ENCODE assay signal across 10 mouse cellular contexts in genomic region chr6:137156437-137157219, GRCm38 (mm10). TPM values are rescaled to one million over a fixed set of nuclear protein-coding genes. Genes with fewer than 3 reads are reported as not detected.
DNase-seq lines count a peak whose midpoint lies in the region; ATAC-seq and TF ChIP-seq lines count a peak whose summit lies in the region.
"Had no signal": no experiment of that assay in that cellular context is flagged by ENCODE, and none has a peak within 500 bp of the region (broad histone marks: within the 10 kb centered on the region; RNA-seq: fewer than 3 reads in every experiment).

No protein-coding gene starts in this region.

- H3K27me3 ChIP-seq in kidney, embryonic 14.5 days (ENCODE audit: control insufficient read depth, insufficient read depth, low read length), result no peaks in the 10 kb centered on the region
- no peaks in the 10 kb centered on the region for H3K27me3 ChIP-seq in embryonic facial prominence, embryonic 15.5 days
- no peaks in the 10 kb centered on the region for H3K27me3 ChIP-seq in liver, postnatal 0 days (ENCODE audit: insufficient read depth, low read length)

- peak; percentile 31 for DNase-seq in kidney, adult 9 months
- DNase-seq in R1 (ENCODE audit: low read depth, low spot score), result peak; percentile 63
- DNase-seq in liver, postnatal 0 days, result peak; percentile 56
- no peak for DNase-seq in left cerebral cortex, adult 18-20 months (ENCODE audit: low spot score in 2 of 2)
- DNase-seq in spleen, postnatal 4 days (ENCODE audit: low spot score in 2 of 2), result no peak

- no peak for TF ChIP-seq CTCF in liver, postnatal 0 days (IDR thresholded peaks at IDR 0.05; ENCODE audit: low read depth)

- ATAC-seq in kidney, embryonic 14.5 days (ENCODE audit: low FRiP score, low TSS enrichment), result no peak
- ATAC-seq in embryonic facial prominence, embryonic 15.5 days (ENCODE audit: insufficient number of reproducible peaks, low FRiP score, low TSS enrichment, low read depth), result no peak
- ATAC-seq in liver, postnatal 0 days, result peak; percentile 40
- no peak for ATAC-seq in activated CD4-positive, CD25-positive, alpha-beta regulatory T cell, adult 4 months

- no peaks in the 10 kb centered on the region for H3K9me3 ChIP-seq in kidney, embryonic 14.5 days (ENCODE audit: control insufficient read depth, low read length)
- H3K9me3 ChIP-seq in embryonic facial prominence, embryonic 15.5 days (replicated peaks), result no peaks in the 10 kb centered on the region
- H3K9me3 ChIP-seq in liver, postnatal 0 days (ENCODE audit: low read length), result no peaks in the 10 kb centered on the region
- H3K9me3 ChIP-seq: midbrain, embryonic 10.5 days had no signal

- H3K4me3 ChIP-seq in kidney, embryonic 14.5 days (ENCODE audit: low read length), result no peak overlapping the region
- no peak overlapping the region for H3K4me3 ChIP-seq in embryonic facial prominence, embryonic 15.5 days (replicated peaks)
- no peak overlapping the region for H3K4me3 ChIP-seq in liver, postnatal 0 days (ENCODE audit: low read depth, low read length)
- H3K4me3 ChIP-seq: erythroblast, embryonic 14.5 days; midbrain, embryonic 10.5 days had no signal

- no peaks in the 10 kb centered on the region for H3K36me3 ChIP-seq in kidney, embryonic 14.5 days (ENCODE audit: control insufficient read depth, insufficient read depth, low read length)
- H3K36me3 ChIP-seq in embryonic facial prominence, embryonic 15.5 days, result no peaks in the 10 kb centered on the region
- no peaks in the 10 kb centered on the region for H3K36me3 ChIP-seq in liver, postnatal 0 days (replicated peaks; ENCODE audit: insufficient read depth, low read length)
- H3K36me3 ChIP-seq: midbrain, embryonic 10.5 days had no signal

- no peaks in the 10 kb centered on the region for H3K4me1 ChIP-seq in kidney, embryonic 14.5 days (ENCODE audit: control insufficient read depth, insufficient read depth, low read length)
- peaks cover 29% of the 10 kb centered on the region for H3K4me1 ChIP-seq in embryonic facial prominence, embryonic 15.5 days
- peaks cover 3% of the 10 kb centered on the region; the same call in 1 of the 2 replicates for H3K4me1 ChIP-seq in liver, postnatal 0 days (ENCODE audit: insufficient read depth)

- H3K27ac ChIP-seq in kidney, embryonic 14.5 days (ENCODE audit: low read depth, low read length), result no peak overlapping the region
- peak overlapping the region; percentile 28; the same call in 1 of the 2 replicates for H3K27ac ChIP-seq in embryonic facial prominence, embryonic 15.5 days (replicated peaks)
- peak overlapping the region; percentile 5 for H3K27ac ChIP-seq in liver, postnatal 0 days (ENCODE audit: low read depth)
- H3K27ac ChIP-seq: midbrain, embryonic 10.5 days had no signal

- TF ChIP-seq EP300 in liver, postnatal 0 days (IDR thresholded peaks at IDR 0.05; ENCODE audit: low read depth), result no peak

- no peak overlapping the region for H3K4me2 ChIP-seq in kidney, embryonic 14.5 days (replicated peaks; ENCODE audit: low read depth, low read length)
- H3K4me2 ChIP-seq in embryonic facial prominence, embryonic 15.5 days (replicated peaks), result no peak overlapping the region
- H3K4me2 ChIP-seq in liver, postnatal 0 days (ENCODE audit: low read depth, low read length), result peak overlapping the region; percentile 26; the same call in 1 of the 2 replicates

- WGBS in kidney, embryonic 14.5 days, result 76% methylated on average over 11 of the region's 11 CpGs
- WGBS in embryonic facial prominence, embryonic 15.5 days, result 64% methylated on average over 11 of the region's 11 CpGs
- WGBS in liver, postnatal 0 days (ENCODE audit: insufficient replicate concordance), result 23% methylated on average over 11 of the region's 11 CpGs

- H3K9ac ChIP-seq in kidney, embryonic 14.5 days (ENCODE audit: low read depth, low read length), result no peak overlapping the region
- H3K9ac ChIP-seq in embryonic facial prominence, embryonic 15.5 days, result no peak overlapping the region
- no peak overlapping the region for H3K9ac ChIP-seq in liver, postnatal 0 days (replicated peaks)

RNA-seq across cellular contexts. Expression of gene Rerg, which starts 13.7 kb away (rescaled TPM):
- 8.8 and 13.2 TPM in 2 replicates for polyA plus RNA-seq in kidney, embryonic 14.5 days (2014; fragmentation: Nextera tagmentation; extraction: Ambion mirVana)
- 28.1 and 31.9 TPM in 2 replicates for polyA plus RNA-seq in embryonic facial prominence, embryonic 15.5 days (2015; fragmentation: Nextera tagmentation; extraction: Ambion mirVana)
- 5.6 and 6.9 TPM in 2 replicates for polyA plus RNA-seq in liver, postnatal 0 days (2015; fragmentation: Nextera tagmentation; extraction: Ambion mirVana)
- polyA plus RNA-seq in activated CD4-positive, CD25-positive, alpha-beta regulatory T cell, adult 4 months (2017; shearing (Covaris generic)), result not detected
- 10 to 100 TPM in 1 of 2 experiments, 1 to 10 TPM in 1; 8.0 to 12.6 TPM for total RNA-seq in left cerebral cortex, adult 18-20 months (2021)
- polyA plus RNA-seq: erythroblast, embryonic 14.5 days had no signal

Comparison
In these comparisons a context has a peak if more than half of its experiments do, and no peak if none do; other contexts are left out.
1. DNase-seq: peak in kidney, adult 9 months (single experiment), R1 (single experiment) and liver, postnatal 0 days (single experiment); none in left cerebral cortex, adult 18-20 months (0 of 2) and spleen, postnatal 4 days (0 of 2).